Mouse (Mus musculus): Measurements from ENCODE around the gene Cmss1. TPM values are rescaled to one million over a fixed set of nuclear protein-coding genes. Genes with fewer than 3 reads are reported as not detected.
"Not testable (repeated sequence)": the region's sequence is repeated elsewhere in the genome, so short reads cannot be mapped to it uniquely, and the experiment has no call there.

Cmss1 gene
- polyA plus RNA-seq, 1 experiment from 2014 or later = 51.4 TPM

DNA sequence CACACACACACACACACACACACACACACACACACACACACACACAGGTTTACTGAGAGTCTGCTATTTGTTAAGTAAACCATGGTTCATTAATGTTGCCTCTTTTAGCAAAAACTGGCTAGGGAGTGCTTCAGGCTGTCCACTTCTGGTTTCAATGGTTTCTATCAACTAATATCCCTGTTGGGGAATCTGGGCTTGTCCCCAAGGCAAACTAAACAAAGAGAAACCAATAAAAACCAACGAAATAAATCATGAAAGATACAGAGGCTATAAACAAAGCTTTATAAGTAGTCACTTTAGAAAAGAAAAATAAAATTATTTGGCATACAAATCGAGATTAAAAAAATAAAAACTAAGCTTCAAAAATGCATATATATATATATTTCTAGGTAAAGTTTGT is 214.2 kb downstream of the Cmss1 start:
- Histone ChIP-seq H3K4me2 (replicated peaks; ENCODE audit: low read depth, low read length) (no peak overlapping the region), H3K4me1 (ENCODE audit: insufficient read depth, low read length) (peaks cover 5% of the 10 kb centered on the region; the same call in 1 of the 2 replicates), H3K9ac (replicated peaks; ENCODE audit: low read length) (no peak overlapping the region), H3K27ac (ENCODE audit: low read length) (peak overlapping the region; percentile 67; the same call in 1 of the 2 replicates), H3K36me3 (ENCODE audit: insufficient read depth, low read length) (no peaks in the 10 kb centered on the region), H3K4me3 (ENCODE audit: low read length) (no peak overlapping the region), H3K27me3 (ENCODE audit: insufficient read depth, low read length) (no peaks in the 10 kb centered on the region), H3K9me3 (ENCODE audit: low read length) (no peaks in the 10 kb centered on the region)
- ATAC-seq (ENCODE audit: low FRiP score, low TSS enrichment) = no peak
- WGBS = 60% methylated on average over 2 of the region's 2 CpGs

- not testable (repeated sequence) for H3K27ac ChIP-seq (ENCODE audit: low read length); H3K27me3 ChIP-seq (ENCODE audit: insufficient read depth, low read length); ATAC-seq (ENCODE audit: low FRiP score, low TSS enrichment); H3K36me3 ChIP-seq (ENCODE audit: insufficient read depth, low read length); H3K9ac ChIP-seq (replicated peaks; ENCODE audit: low read length); H3K4me3 ChIP-seq (ENCODE audit: low read length); H3K9me3 ChIP-seq (ENCODE audit: low read length); H3K4me1 ChIP-seq (ENCODE audit: insufficient read depth, low read length); H3K4me2 ChIP-seq (replicated peaks; ENCODE audit: low read depth, low read length)
- WGBS = 35% methylated on average over 25 of the region's 39 CpGs
Observed at GRCm38 (mm10) chr16:57391171-57391570, 215.5 kb downstream of the Cmss1 start.

DNA sequence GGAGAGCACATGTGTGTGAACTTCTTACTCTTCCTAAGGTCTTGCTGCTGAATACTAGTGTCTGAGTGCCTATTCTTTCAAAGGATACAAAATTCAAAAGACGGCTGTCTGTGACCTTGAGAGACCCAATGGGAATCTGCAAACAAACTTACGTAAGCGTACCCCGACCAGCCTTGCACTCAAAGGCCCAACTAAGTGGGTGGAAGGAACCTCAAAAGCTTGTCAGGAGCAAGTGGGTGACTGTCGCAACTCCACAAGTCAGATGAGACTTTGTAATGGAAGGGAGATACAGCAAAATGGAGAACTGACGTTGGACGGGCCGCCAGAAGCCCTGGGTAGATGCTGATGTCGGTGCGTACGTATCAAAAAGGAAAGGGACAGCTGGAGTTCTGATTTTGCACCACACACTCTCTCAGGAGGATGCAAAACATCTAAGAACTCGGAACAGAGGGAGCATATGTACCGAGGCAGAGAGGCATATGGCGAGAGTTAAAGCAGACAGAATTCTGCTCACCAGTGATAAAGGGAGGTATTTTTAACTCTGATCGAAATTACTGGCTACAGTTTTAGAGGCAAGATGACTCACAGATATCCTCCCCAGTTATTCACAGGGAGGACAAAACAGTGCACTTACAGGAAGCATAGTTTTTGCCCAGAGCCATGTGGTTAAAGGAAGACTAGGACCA is 217.0 kb downstream of the Cmss1 start:
- Histone ChIP-seq H3K4me2 (replicated peaks; ENCODE audit: low read depth, low read length) (no peak overlapping the region), H3K4me3 (ENCODE audit: low read length) (no peak overlapping the region), H3K27ac (ENCODE audit: low read length) (no peak overlapping the region), H3K9ac (replicated peaks; ENCODE audit: low read length) (no peak overlapping the region), H3K9me3 (ENCODE audit: low read length) (no peaks in the 10 kb centered on the region), H3K4me1 (ENCODE audit: insufficient read depth, low read length) (no peaks in the 10 kb centered on the region), H3K27me3 (ENCODE audit: insufficient read depth, low read length) (no peaks in the 10 kb centered on the region), H3K36me3 (ENCODE audit: insufficient read depth, low read length) (no peaks in the 10 kb centered on the region)
- no peak for ATAC-seq (ENCODE audit: low FRiP score, low TSS enrichment)
- 92% methylated on average over 15 of the region's 15 CpGs for WGBS

DNA sequence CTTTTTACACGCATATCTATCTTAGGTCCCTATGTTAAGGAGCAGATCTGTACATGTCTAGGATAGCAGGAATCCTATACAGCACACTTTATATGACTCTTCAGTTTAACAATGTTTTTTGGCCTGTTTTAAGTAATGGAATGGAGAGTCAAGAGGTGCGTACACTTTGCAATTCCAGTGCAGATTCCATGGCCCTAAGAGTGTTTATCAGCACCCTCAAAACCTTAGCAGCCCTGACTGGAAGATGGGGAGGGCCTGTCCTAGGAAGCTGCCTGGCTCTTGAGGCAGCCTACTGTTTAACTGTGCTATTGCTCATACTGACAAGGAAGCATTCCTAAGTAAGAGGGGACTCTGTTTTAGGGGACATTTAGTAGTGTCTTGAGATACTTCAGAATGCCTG is 222.4 kb downstream of the Cmss1 start:
- H3K9me3 ChIP-seq (ENCODE audit: low read length) = peaks cover 4% of the 10 kb centered on the region; the same call in 1 of the 2 replicates
- no peaks in the 10 kb centered on the region for H3K36me3 ChIP-seq (ENCODE audit: insufficient read depth, low read length)
- WGBS = 84% methylated on average over 2 of the region's 2 CpGs
- H3K9ac ChIP-seq (replicated peaks; ENCODE audit: low read length) = no peak overlapping the region
- H3K4me2 ChIP-seq (replicated peaks; ENCODE audit: low read depth, low read length) = no peak overlapping the region
- H3K4me1 ChIP-seq (ENCODE audit: insufficient read depth, low read length) = no peaks in the 10 kb centered on the region; the same call in 1 of the 2 replicates
- no peak for ATAC-seq (ENCODE audit: low FRiP score, low TSS enrichment)
- no peak overlapping the region for H3K4me3 ChIP-seq (ENCODE audit: low read length)
- H3K27ac ChIP-seq (ENCODE audit: low read length) = no peak overlapping the region
- no peaks in the 10 kb centered on the region for H3K27me3 ChIP-seq (ENCODE audit: insufficient read depth, low read length)

DNA sequence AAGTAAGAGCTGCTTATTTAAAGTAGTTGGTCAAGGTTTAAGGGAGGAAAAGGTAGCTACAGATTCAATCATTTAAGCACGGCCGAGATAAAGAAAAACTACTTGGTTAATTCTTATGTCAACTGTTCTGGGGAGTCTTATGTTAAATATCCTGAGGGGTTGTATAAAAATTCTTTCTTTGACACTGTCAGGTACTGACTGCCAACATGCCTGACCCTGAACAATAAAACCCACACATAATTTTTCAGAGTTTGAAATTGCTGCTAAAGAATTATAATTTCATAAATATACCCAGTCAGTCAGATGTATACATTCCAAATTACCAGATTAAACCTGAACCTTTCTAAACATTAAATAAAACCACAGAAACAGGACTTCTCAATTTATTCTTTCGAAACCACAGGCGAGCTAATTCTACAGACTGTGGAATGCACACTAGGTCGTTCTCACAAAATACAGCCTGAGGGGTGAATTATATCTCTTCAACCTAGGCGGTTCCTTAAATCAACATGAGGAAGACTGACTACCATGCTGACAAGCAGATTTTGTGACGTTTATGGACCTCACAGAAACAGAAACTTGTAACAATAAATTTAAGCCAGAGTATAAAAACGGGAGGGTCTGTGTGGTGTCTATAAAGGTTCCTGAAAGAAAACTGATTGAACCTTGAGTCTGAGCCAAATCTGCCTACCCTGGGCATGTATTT is 223.2 kb downstream of the Cmss1 start:
- no peaks in the 10 kb centered on the region for H3K36me3 ChIP-seq (ENCODE audit: insufficient read depth, low read length)
- H3K27ac ChIP-seq (ENCODE audit: low read length) = no peak overlapping the region; the same call in 1 of the 2 replicates
- H3K27me3 ChIP-seq (ENCODE audit: insufficient read depth, low read length) = no peaks in the 10 kb centered on the region
- H3K4me1 ChIP-seq (ENCODE audit: insufficient read depth, low read length) = no peaks in the 10 kb centered on the region; the same call in 1 of the 2 replicates
- no peak overlapping the region for H3K4me2 ChIP-seq (replicated peaks; ENCODE audit: low read depth, low read length)
- peaks cover 4% of the 10 kb centered on the region; the same call in 1 of the 2 replicates for H3K9me3 ChIP-seq (ENCODE audit: low read length)
- no peak for ATAC-seq (ENCODE audit: low FRiP score, low TSS enrichment)
- H3K4me3 ChIP-seq (ENCODE audit: low read length) = no peak overlapping the region
- WGBS = 37% methylated on average over 8 of the region's 8 CpGs
- H3K9ac ChIP-seq (replicated peaks; ENCODE audit: low read length) = no peak overlapping the region

DNA sequence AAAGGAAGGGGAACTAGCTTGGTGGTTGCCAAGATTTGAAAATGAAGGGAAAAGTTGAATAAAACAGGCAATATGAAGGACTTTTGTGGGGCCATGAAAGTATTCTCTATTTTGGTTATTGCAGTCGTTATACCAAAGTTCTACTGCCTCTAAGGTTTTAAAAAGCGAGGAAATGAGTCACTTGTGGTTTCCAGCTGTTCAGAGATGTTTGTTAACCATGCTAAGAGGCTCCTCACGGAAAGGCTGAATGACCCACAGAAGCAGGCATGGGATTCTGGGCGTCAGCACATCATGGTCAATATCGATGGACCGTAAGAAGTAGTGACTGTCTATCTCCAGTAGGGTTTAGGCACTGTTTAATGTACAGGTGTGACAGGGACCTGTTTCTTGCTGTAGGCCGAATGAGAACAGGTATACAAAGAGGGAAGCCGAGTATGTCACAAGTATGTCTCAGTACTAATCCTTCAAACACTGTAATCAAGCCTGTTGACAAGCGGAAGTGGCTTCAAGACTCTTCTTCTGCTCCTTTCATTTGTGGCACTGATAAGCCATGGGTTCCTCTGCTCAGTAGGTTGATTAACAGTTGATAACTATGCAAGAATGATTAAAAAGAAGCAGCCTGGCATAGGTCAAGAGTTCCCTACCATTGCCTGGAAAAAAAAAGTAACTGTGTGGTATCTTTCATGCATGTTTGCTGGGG is 227.9 kb downstream of the Cmss1 start:
- no peak overlapping the region for H3K4me2 ChIP-seq (replicated peaks; ENCODE audit: low read depth, low read length)
- H3K4me1 ChIP-seq (ENCODE audit: insufficient read depth, low read length) = no peaks in the 10 kb centered on the region; the same call in 1 of the 2 replicates
- no peaks in the 10 kb centered on the region for H3K36me3 ChIP-seq (ENCODE audit: insufficient read depth, low read length)
- H3K27me3 ChIP-seq (ENCODE audit: insufficient read depth, low read length) = no peaks in the 10 kb centered on the region
- no peak overlapping the region for H3K27ac ChIP-seq (ENCODE audit: low read length)
- ATAC-seq (ENCODE audit: low FRiP score, low TSS enrichment) = no peak
- peaks cover 4% of the 10 kb centered on the region; the same call in 1 of the 2 replicates for H3K9me3 ChIP-seq (ENCODE audit: low read length)
- H3K4me3 ChIP-seq (ENCODE audit: low read length) = no peak overlapping the region
- 87% methylated on average over 9 of the region's 9 CpGs for WGBS
- no peak overlapping the region for H3K9ac ChIP-seq (replicated peaks; ENCODE audit: low read length)

GRCm38 (mm10) chr16:57375248-57375837 is 231.3 kb downstream of the Cmss1 start:
- Histone ChIP-seq H3K9ac (replicated peaks; ENCODE audit: low read length) (no peak overlapping the region), H3K36me3 (ENCODE audit: insufficient read depth, low read length) (no peaks in the 10 kb centered on the region), H3K4me2 (replicated peaks; ENCODE audit: low read depth, low read length) (no peak overlapping the region), H3K4me3 (ENCODE audit: low read length) (no peak overlapping the region), H3K9me3 (ENCODE audit: low read length) (no peaks in the 10 kb centered on the region), H3K4me1 (ENCODE audit: insufficient read depth, low read length) (peaks cover under 1% of the 10 kb centered on the region), H3K27ac (ENCODE audit: low read length) (no peak overlapping the region), H3K27me3 (ENCODE audit: insufficient read depth, low read length) (no peaks in the 10 kb centered on the region)
- ATAC-seq (ENCODE audit: low FRiP score, low TSS enrichment) = no peak
- 82% methylated on average over 7 of the region's 7 CpGs for WGBS

DNA sequence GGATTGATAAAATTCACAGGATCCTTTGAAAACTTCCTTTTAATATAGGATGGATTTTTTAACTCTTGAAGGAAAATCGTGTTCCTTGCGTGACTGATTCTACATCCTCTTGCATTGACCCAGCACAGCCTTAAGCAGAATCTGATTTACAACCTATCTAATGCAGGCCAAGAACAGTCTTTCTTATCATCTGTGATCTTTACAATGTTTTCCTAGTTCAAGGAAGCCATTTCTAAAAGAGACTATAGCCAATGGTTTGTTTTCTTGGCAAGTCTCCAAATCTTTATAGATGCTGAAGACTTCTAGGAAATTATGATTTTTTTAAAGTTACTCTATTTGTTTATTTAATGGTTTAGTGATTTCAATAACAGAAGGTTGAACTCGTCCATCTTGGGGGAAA is 234.5 kb downstream of the Cmss1 start:
- Histone ChIP-seq H3K27ac (ENCODE audit: low read length) (no peak overlapping the region), H3K27me3 (ENCODE audit: insufficient read depth, low read length) (no peaks in the 10 kb centered on the region), H3K9ac (replicated peaks; ENCODE audit: low read length) (no peak overlapping the region), H3K4me1 (ENCODE audit: insufficient read depth, low read length) (peaks cover 23% of the 10 kb centered on the region), H3K9me3 (ENCODE audit: low read length) (no peaks in the 10 kb centered on the region), H3K4me3 (ENCODE audit: low read length) (no peak overlapping the region), H3K36me3 (ENCODE audit: insufficient read depth, low read length) (no peaks in the 10 kb centered on the region), H3K4me2 (replicated peaks; ENCODE audit: low read depth, low read length) (no peak overlapping the region)
- 42% methylated on average over 3 of the region's 3 CpGs for WGBS
- ATAC-seq (ENCODE audit: low FRiP score, low TSS enrichment) = no peak

GRCm38 (mm10) chr16:57369846-57370496 is 236.7 kb downstream of the Cmss1 start:
- no peak overlapping the region for H3K4me3 ChIP-seq (ENCODE audit: low read length)
- H3K36me3 ChIP-seq (ENCODE audit: insufficient read depth, low read length) = no peaks in the 10 kb centered on the region
- no peaks in the 10 kb centered on the region for H3K27me3 ChIP-seq (ENCODE audit: insufficient read depth, low read length)
- H3K9ac ChIP-seq (replicated peaks; ENCODE audit: low read length) = no peak overlapping the region
- no peak overlapping the region for H3K4me2 ChIP-seq (replicated peaks; ENCODE audit: low read depth, low read length)
- ATAC-seq (ENCODE audit: low FRiP score, low TSS enrichment) = peak; percentile 25; the same call in 1 of the 2 replicates
- no peaks in the 10 kb centered on the region for H3K9me3 ChIP-seq (ENCODE audit: low read length)
- peak overlapping the region; percentile 51; the same call in 1 of the 2 replicates for H3K27ac ChIP-seq (ENCODE audit: low read length)
- 56% methylated on average over 8 of the region's 8 CpGs for WGBS
- peaks cover 41% of the 10 kb centered on the region for H3K4me1 ChIP-seq (ENCODE audit: insufficient read depth, low read length)
